Mouse (Mus musculus) retina, adult 2 months (tissue): ENCODE measurements around the gene Elp5.

ENCODE experiments used
- DNase-seq: peaks from one replicate; pipeline ENCODE4 v3.0.0-alpha.2; 2012; ENCODE audit warnings: low read depth, low spot score

The Elp5 gene

DNA sequence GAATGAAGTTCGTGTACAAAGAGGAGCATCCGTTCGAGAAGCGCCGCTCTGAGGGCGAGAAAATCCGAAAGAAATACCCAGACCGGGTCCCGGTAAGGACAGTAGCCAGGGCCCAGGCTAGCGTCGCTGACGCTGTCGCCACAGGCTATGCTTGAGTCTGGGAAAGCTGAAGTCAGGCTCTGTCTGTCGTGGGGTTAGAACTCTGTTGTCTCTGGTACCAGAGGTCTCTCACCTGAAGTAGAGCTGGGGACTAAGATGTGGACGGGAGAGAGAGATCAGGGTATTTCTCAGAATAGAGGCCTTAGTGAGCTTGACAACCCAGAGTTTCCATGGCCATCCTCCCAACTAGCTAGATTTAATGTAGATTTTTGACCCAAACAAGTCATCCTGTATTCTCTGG is 9.4 kb upstream of the Elp5 start:
- no peak for DNase-seq

DNA sequence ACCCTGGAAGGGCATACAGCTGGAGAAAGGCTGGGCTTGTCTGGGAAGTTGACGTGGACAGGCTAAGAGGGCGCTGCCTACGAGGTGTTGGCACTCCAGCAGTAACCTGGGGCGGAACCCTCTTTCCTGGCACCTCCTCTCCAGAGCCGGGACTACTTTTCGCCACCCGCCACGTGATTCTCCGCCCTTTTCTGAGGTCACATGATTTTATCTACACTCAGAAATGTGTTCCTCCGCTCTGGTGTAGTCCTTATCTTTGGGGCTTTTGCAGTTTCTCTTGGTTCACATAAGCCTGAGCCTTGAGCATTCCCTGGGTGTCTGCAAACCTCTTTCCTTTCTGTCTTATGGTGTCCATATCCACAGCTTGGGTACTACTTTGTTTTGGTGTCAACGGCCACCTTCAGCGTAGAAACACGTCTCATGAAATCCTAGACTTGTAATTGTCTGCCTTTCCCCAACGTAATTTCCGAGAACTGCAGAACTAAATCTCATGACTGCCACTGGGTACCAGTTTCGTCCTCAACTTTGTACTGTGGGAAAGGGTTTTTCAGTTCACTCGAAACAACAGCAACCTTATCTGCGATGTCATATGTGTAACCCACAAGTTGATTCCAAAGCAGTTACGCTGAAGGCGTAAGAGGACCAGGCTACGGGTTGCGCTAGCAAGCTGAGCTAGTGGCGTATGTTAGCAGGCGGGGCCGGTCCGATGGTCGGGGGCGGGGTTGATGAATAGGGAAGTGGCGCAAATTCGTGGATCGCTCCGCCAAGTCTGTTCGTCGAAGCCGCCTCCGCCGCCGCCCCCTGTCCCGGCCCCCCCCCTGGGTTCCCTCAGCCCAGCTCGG is 8.8 kb upstream of the Elp5 start, which contains the start of gene Gabarap:
Gene Gabarap (plus strand): TSS at position 294 of the 842 bp plus-strand sequence.
- DNase-seq, result peak; percentile 87

DNA sequence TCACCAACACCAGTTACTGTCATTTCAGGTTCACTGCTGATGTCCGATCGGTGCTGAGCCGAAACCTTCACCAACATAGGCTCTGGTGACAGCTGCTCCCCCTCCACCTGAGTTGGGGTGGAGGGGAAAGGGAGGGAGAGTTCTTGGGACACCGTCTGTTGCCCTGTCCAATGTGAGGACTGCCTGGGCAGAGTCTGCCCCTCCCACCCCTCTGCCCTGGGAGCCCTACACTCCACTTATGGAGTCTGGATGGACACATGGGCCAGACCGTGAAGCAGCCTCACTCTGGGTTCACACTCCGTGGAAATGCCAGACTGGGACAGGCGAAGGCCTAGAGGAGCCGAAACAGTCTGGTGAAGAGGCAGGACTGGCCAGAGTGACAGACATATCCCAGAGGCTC is 7.6 kb upstream of the Elp5 start:
- no peak for DNase-seq

DNA sequence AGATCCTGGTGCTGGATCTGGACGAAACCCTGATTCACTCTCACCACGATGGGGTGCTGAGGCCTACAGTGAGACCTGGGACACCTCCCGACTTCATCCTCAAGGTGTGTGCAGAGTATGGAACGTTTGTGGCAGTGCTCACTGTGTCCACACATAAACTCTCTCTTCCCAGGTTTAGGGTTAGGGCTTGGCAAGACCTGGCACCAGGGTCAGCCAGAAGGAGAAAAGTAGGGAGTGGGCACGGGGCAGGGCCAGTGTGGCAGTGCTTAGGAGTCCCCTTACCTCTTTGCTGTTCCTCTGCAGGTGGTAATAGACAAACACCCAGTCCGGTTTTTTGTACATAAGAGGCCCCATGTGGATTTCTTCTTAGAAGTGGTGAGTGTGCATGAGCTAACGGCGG is 2.1 kb upstream of the Elp5 start:
- no peak for DNase-seq

DNA sequence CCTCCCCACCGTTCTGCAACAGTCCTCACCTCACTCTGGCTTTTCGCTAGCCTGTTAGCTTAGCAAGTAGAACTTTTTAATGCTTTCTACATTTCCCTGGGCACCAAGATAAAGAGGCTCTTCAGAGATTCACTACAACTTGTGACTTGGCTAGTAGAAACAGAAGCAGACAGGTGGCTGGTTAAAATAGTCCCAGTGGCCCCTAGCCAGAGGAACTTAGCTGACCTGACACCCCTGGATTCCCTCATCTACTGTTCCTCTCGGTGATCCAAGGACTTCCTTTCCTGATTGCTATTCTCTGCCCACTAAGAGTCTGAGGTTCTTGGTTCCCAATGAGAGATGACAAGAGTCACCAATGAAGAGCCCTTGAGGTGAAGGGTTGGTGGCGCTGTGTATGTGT is 1.1 kb upstream of the Elp5 start:
- DNase-seq, result no peak

DNA sequence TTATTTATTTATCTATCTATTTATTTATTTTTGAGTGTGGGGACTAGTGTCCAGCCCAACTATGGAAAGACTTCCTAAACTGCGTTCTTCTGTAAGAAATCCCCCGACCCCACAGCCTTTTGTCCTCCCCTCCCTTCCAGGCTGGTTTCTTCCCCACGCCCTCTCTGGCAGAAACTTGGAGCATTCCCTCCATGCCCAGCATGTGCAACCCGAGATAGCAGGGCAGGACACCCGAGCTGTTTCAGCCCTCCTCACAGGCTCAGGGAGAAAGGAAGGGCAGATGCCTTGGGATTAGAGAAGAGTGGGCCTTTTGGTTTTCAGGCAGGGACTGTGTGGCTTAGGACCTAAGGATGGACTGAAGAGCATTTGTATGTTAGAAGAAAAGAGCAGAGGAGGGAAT is 560 bp upstream of the Elp5 start:
- no peak for DNase-seq

DNA sequence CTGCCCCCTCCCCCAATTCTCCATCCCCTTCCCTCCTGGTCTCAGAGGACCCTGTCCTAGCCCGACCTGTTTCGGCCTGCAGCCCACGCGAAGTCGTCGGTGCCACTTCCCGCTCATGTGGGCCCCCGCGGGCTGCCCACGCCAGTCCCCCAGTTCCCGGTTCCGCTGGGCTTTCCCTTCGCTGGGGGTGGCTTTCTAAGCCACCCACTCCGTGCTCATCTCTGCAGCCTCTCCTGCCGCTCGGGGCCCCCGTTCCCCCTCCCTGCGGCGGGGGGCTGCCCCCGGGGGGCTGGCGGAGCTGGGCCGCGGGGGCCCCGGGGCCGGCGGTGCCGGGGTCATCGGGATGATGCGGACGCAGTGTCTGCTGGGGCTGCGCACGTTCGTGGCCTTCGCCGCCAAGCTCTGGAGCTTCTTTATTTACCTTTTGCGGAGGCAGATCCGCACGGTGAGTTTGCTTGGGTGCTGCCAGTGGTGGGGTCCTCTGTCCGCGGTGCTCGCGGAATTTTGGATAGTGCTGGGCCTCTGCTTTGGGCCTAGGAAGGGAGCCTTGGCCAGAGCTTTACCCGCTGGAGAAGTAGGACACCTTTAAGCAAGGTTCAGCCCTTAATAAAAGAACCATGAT is 1.1 kb downstream of the Elp5 start, which contains the start of gene Ctdnep1:
Gene Ctdnep1 (plus strand): TSS at position 16 of the 622 bp plus-strand sequence.
- no peak for DNase-seq

DNA sequence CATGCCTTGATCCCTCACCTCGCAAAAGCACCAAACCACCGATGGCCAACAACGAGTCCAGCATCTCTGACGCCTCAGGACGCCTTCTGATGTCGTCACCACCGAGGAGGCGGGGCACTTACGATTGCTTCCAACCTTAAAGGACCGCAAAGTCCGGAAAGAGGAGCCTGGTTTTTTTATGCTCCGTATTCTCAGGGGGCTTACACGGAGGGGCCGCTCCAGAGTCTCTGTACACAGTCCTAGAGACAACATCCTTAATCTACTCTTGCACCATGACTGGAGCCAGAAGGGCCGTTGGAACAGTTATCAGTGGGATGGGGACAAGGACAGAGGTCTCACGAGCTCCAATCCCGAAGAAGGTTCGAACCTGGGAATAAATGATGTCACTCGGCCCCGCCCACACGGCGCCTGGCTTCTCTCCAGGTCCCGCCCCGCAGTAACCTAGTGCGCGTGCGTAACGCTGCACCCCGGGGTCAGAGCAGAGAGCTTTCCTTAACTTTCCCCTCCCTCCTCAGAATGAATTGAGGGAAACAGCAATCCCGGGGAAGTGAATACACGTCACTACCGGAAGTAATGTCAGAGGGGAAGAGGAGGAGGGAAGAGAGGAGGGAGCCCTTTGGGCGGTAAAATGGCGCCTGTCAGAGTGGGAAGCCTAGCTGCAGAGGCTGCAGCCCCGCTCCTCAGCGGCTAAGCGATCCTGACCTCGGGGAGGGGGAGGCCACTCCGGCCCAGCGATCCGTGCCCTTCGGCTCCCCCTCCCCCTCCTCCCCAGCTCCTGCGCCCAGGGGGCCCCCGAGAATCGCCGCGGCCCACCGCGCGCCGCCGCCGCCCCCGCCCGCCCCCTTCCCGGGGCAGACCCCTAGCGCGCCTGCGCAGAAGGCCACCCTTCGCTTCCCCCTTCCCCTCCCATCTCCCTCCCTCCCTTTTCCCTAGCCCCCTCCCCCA is 1.8 kb downstream of the Elp5 start:
- peak; percentile 97 for DNase-seq

DNA sequence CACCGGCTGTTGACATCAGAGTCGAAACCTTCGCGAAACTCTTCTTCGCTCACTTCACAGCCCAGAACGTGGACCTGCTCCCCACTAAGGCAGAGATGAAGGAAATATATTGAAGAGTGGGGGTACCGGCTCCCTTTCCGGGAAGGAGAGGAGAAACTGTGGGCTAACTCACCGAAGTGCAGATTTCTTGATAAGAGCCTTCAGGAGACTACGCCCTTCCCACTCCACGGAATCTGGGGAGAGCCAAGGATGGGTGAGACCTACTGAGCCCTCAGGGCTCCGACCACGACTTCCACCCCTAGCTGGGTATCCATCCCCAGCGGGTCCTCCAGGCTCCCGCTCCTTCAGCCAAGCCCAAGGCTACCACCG is 2.5 kb downstream of the Elp5 start:
- no peak for DNase-seq

DNA sequence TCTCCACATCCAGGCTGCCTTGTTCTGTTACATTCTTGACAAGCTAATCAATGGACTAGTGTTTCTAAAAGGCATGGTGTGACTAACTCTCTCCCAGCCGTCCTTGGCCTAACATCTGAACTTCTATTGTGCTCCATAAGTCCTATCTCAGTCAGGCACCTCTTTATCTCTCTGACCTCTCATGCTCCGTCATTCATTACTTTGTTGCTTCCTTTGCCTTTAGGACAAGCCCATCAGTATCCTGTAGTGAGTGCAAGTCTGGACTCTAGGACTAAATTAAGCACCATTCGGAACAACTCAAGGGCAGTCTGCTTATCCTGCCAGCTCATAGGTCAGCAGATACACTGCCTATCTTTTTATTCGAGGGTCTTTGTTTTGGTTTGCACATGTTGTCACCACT is 6.0 kb downstream of the Elp5 start:
- no peak for DNase-seq

DNA sequence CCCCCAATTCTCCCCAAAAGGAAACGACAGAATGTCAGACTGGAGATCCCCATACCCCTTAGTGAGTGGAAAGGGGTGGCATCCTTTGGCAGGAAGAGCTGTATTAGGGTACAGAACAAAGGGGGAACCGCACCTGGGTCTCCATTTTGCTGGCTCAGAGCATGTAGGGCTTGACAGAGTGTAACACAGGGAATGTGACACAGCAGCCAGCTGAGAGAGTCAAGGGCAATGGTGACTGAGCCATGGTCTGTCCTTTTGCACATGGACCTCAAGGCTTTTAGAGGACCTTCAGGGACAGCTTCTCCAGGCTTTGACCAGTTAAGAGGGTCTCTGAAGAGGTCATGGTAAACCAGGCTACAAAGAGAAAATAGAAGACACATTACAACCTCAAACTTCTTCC is 7.4 kb downstream of the Elp5 start:
- DNase-seq, result no peak

DNA sequence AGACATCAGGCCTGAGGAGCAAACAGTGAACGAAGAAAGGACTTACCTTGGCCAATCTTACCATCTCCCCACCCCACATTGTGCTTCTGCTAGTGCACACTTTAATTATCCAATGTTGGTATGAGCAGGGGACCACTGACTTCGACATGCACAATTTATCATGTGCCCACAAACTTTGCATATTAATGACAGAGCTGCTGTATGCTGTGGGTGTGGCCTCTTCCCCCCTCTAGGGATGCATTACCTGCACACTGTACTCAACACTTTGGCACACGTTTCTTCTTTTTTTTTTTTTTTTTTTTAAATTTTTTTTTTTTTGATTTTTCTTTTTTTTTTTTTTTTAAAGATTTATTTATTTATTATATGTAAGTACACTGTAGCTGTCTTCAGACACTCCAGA is 11.5 kb downstream of the Elp5 start:
- DNase-seq, result no peak

DNA sequence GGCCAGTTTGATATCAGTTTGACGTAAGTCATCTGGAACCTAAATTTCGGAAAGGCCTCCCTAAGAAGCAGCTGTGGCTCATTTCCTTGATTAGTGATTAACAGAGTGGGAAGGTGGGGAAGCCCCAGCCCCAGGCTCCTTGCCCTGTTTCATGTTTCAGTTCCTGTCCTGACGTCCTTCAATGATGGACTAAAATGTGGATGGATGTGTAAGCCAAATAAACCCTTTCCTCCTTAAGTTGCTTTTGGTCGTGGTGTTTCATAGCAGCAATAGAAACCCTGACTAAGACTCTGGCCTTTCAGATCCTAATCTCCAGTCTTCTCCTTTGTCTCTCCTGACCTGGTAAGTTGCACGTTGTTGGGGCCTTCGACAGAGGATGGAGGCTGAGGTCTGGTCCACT is 12.1 kb downstream of the Elp5 start:
- no peak for DNase-seq

DNA sequence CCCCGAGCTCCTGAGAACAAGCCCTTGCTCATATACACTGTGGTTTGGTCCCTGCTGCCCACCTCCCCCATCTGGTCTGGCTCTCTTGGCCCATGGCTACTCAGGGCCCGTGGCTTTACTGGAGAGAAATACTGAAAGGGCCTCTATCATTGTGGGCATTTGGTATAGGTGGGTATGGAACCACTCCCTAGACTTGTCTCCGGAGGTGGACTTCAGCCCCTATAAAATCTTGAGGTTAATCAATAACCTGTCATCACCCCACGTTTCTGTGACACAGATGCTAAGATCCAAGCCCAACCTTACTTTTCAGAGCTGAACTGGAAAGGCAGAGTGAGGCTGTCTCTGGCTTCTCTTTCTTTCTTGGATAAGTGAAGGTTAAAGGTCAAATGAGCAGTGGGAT is 13.5 kb downstream of the Elp5 start:
- DNase-seq, result no peak

DNA sequence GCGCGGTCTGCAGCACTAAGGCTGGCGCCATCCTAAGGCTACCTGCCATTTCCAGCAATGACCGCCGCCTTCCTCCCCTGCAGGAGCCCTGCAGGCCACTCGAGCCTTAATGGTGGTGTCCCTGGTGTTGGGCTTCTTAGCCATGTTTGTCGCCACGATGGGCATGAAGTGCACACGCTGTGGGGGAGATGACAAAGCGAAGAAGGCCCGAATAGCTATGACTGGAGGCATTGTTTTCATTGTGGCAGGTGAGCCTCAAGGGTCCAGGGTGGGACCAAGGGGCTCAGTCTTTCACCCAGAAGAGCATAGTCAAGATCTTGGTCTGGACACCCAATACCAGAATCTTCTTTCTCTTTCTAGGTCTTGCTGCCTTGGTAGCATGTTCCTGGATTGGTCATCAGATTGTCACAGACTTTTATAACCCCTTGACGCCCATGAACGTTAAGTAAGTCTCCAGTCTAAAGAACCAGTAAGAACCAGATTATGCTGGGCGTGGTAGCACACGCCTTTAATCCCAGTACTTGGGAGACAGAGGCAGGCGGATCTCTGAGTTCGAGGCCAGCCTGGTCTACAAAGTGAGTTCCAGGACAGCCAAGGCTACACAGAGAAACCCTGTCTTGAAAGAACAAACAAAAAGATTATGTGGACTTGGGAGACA is 15.3 kb downstream of the Elp5 start:
- DNase-seq, result no peak

DNA sequence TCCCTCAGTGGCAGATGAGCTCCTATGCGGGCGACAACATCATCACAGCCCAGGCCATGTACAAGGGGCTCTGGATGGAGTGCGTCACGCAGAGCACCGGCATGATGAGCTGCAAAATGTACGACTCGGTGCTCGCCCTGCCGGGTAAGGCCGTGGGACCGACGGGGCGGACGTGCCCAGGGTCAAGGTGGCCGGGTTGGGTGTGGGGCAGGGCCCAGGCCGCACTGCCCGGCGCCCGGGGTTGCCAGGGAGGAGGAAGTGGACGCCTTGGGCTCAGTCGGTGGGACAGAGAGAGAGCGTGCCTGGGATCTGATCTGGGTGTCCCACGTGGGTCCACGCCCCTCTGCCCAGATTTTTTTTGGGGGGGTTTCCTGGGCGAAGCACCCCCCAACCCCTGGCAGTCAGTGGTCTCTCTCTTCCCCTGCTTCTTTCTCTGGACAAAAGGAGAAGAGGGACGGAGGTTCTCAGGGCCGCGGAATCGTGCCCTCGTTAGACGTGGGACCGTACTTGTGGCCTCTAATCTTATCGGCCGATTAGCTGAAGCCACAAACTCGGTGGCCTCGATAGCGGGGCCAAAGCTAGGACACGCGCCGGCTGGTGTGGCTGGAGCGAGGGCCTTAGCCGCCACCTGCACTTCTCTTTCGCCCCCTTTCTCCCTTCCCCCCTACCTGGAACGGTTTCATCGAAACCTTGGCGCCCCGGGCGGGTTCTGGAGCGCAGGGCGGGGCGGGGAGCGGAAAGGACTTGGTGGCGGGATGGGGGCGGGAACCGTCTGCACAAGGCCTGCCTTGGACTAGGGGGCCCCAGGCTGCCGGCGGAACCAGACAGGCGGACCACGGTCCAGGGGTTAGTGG is 16.1 kb downstream of the Elp5 start:
- no peak for DNase-seq

DNA sequence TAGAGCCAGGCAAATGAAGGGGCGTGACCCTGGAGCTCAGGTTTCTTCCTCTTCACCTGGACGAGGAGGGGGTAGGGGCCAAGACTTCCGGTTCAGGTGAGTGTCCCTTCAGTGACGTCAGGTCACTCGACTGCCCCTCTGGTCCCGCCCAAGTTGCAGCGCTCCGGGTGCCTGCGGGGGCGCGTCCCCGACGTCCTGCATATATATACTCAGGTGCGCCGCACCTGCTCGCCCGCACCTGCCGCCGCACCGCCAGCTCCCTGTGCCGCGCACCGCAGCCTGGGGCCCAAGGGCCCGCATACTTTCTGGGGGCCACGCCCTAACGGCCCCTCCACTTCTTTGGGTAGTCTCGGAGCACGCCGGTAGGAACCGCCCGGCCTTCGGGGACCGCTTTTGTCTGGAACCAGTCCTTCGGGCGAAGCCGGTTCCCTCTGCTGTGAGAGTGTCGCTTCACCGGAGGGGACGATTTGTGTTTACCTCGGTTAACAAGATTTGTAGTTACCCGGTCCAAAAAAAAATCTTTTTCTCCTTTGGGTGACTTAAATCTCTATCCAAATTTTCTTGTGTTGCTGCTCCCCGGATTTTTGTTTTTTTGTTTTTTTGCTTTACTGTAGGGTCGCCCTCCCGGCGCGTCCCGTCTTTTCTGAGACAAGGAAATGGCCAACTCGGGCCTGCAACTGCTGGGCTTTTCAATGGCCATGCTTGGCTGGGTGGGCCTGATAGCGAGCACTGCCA is 16.9 kb downstream of the Elp5 start:
- no peak for DNase-seq

DNA sequence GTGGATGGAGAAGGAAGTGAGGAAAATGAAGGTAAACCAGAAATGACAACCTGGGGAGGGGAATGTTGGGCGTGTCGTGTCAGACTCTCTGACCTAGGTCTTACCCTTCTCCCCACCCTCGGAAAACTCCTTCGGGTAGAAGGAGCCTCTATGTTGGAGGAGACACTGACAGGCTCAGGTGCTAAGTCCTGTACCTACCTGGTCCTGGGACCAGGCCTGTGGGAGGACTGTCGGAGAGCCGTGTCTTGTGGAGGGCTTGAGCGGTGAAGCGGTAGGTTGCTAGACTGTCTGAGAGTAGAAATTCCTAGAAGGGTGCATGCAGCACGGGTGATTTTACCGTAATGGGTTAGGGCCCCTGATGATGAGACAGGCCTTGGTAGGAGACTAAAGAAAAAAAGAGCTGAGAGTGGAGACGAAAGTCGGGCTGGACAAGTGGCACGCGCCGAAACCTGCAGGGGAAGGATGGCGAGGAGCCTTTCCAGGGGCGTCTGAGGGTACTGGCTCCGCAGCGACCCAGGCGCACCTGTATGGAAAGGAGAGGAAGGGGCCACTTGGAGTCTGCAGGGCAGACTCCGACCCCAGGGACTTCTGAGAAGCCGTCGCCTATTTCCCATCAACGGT is 17.6 kb downstream of the Elp5 start, which contains the start of gene Cldn7:
Gene Cldn7 (plus strand): TSS at position 130 of the 621 bp plus-strand sequence.
- DNase-seq, result no peak

DNA sequence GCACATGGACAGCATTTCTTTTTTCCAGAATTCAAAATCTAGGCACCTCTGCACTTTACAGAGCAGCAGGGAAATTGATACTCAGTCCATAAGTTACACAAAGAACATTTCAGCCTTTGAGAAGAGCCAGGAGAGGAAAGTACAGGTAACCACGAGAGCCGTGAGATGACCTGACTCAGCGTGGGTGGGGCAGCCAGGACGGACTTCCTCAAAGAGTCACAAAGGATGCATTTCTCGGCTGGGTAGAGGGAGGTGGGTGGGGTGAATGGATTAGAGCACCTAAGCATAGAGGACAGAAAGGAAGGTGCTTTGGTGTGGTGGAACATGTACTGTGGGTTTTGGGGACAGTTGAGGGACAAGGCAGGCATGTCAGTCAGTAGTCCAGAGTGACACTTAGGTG is 20.5 kb downstream of the Elp5 start:
- DNase-seq, result no peak
